Mouse (Mus musculus): Measurements from ENCODE around the gene Chrnb2.

DNA sequence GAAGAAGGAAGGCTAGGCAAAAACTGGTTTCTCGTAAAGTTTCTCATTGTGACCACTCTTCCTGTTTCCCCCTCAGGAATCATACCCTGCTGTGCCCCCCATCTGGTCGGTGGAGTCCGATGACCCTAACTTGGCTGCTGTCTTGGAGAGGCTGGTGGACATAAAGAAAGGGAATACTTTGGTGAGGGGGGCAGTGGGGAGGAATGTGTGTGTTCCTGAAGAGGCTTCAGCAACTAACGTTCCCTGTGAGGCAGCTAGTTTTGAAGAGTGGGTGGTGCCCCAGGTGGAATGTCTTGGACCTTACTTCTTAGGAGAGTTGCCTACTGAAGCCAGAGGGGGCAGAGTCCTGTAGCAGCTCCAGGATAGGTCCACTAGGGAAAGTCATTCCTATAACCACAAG is 11.6 kb upstream of the Chrnb2 start:
- TF ChIP-seq CTCF (IDR thresholded peaks at IDR 0.05; ENCODE audit: insufficient read depth, low read length) (no peak), POLR2A (IDR thresholded peaks at IDR 0.05; ENCODE audit: borderline replicate concordance, extremely low read depth, low read depth, low read length) (no peak)

All from lung, adult 2 months (tissue).